In genomic region chr1:186407656-186408055, GRCm38 (mm10) we compare ENCODE assay signal across 30 mouse cellular contexts.
DNase-seq lines count a peak whose midpoint lies in the region; ATAC-seq and TF ChIP-seq lines count a peak whose summit lies in the region.
"Had no signal": no experiment of that assay in that cellular context is flagged by ENCODE, and none has a peak within 500 bp of the region (broad histone marks: within the 10 kb centered on the region; RNA-seq: fewer than 3 reads in every experiment).

No protein-coding gene starts in this region.

- H3K36me3 ChIP-seq in heart, embryonic 12.5 days, result no peaks in the 10 kb centered on the region
- no peaks in the 10 kb centered on the region for H3K36me3 ChIP-seq in heart, postnatal 0 days (replicated peaks; ENCODE audit: control insufficient read depth, insufficient read depth, low read length)
- no peaks in the 10 kb centered on the region for H3K36me3 ChIP-seq in myocyte (ENCODE audit: control insufficient read depth, insufficient read depth)
- H3K36me3 ChIP-seq: embryonic facial prominence, embryonic 12.5 days; hindbrain, embryonic 10.5 days; limb, embryonic 12.5 days; liver, embryonic 15.5 days; neural tube, embryonic 13.5 days; stomach, embryonic 15.5 days had no signal

- ATAC-seq in heart, embryonic 12.5 days (ENCODE audit: insufficient number of reproducible peaks, low FRiP score), result 0 out of 2 replicates have a peak, but pooled peaks have one; percentile 33
- ATAC-seq in heart, postnatal 0 days (ENCODE audit: insufficient read depth, low read depth), result peak; percentile 77
- ATAC-seq: forebrain, embryonic 16.5 days; intestine, embryonic 16.5 days; midbrain, embryonic 16.5 days had no signal

- H3K9me3 ChIP-seq in heart, embryonic 12.5 days (replicated peaks), result no peaks in the 10 kb centered on the region
- H3K9me3 ChIP-seq in heart, postnatal 0 days (replicated peaks; ENCODE audit: control insufficient read depth, low read length), result no peaks in the 10 kb centered on the region
- H3K9me3 ChIP-seq: embryonic facial prominence, embryonic 12.5 days; hindbrain, embryonic 10.5 days; limb, embryonic 12.5 days; liver, embryonic 15.5 days; neural tube, embryonic 13.5 days; stomach, embryonic 15.5 days had no signal

- peak; percentile 23 to 59 for DNase-seq in heart, adult 9 months (ENCODE audit: low spot score in 2 of 2)
- DNase-seq in heart, postnatal 25 days (ENCODE audit: low spot score), result no peak
- DNase-seq in heart, postnatal 0 days (ENCODE audit: low spot score), result peak; percentile 46
- no peak for DNase-seq in frontal cortex, postnatal 25 days (ENCODE audit: low spot score in 2 of 2)
- DNase-seq in adrenal gland, postnatal 4 days (ENCODE audit: low spot score in 2 of 2), result no peak
- DNase-seq in cerebellum, adult 11-12 months, result no peak
- DNase-seq: adrenal gland, postnatal 10 days; B cell, adult 2 months; cerebellum, adult 11 months; cerebellum, adult 9-11 months; embryo, embryonic 11 days; gastrocnemius, postnatal 14 days; kidney, adult 9 months; kidney, postnatal 14 days; lung, embryonic 14.5 days; lung, postnatal 36 days; right cerebral cortex, postnatal 14 days had no signal

- H3K9ac ChIP-seq in heart, embryonic 12.5 days, result no peak overlapping the region
- no peak overlapping the region for H3K9ac ChIP-seq in heart, postnatal 0 days (replicated peaks; ENCODE audit: low read depth, low read length)
- H3K9ac ChIP-seq: embryonic facial prominence, embryonic 12.5 days; limb, embryonic 12.5 days; liver, embryonic 15.5 days; lung, embryonic 14.5 days; neural tube, embryonic 13.5 days; stomach, embryonic 15.5 days had no signal

- H3K4me1 ChIP-seq in heart, embryonic 12.5 days (replicated peaks), result peaks cover 31% of the 10 kb centered on the region
- peaks cover 19% of the 10 kb centered on the region; the same call in 1 of the 2 replicates for H3K4me1 ChIP-seq in heart, postnatal 0 days (ENCODE audit: control insufficient read depth, insufficient read depth)
- H3K4me1 ChIP-seq: liver, embryonic 15.5 days; stomach, embryonic 15.5 days had no signal

- H3K4me3 ChIP-seq in heart, embryonic 12.5 days, result no peak overlapping the region
- no peak overlapping the region for H3K4me3 ChIP-seq in heart, postnatal 0 days (ENCODE audit: low read depth, low read length)
- no peak overlapping the region for H3K4me3 ChIP-seq in myocyte
- H3K4me3 ChIP-seq: embryonic facial prominence, embryonic 12.5 days; hindbrain, embryonic 10.5 days; limb, embryonic 12.5 days; liver, embryonic 15.5 days; neural tube, embryonic 13.5 days; stomach, embryonic 15.5 days had no signal

- H3K4me2 ChIP-seq in heart, embryonic 12.5 days, result no peak overlapping the region
- no peak overlapping the region for H3K4me2 ChIP-seq in heart, postnatal 0 days (ENCODE audit: low read depth, low read length)
- H3K4me2 ChIP-seq in myocyte (ENCODE audit: low read depth), result peak overlapping the region; percentile 61
- H3K4me2 ChIP-seq: embryonic facial prominence, embryonic 12.5 days; limb, embryonic 12.5 days; liver, embryonic 15.5 days; lung, embryonic 14.5 days; midbrain, embryonic 11.5 days; neural tube, embryonic 13.5 days; stomach, embryonic 15.5 days had no signal

- TF ChIP-seq CTCF in heart, postnatal 0 days (IDR thresholded peaks at IDR 0.05; ENCODE audit: low read depth), result no peak

- no peaks in the 10 kb centered on the region; the same call in 1 of the 2 replicates for H3K27me3 ChIP-seq in heart, embryonic 12.5 days (replicated peaks)
- H3K27me3 ChIP-seq in heart, postnatal 0 days (ENCODE audit: control insufficient read depth, insufficient read depth, low read length), result 0 out of 2 replicates have a peak, but pooled peaks cover 5% of the 10 kb centered on the region
- no peaks in the 10 kb centered on the region for H3K27me3 ChIP-seq in myocyte (ENCODE audit: control insufficient read depth, insufficient read depth, insufficient read length)
- H3K27me3 ChIP-seq: CH12.LX; embryonic facial prominence, embryonic 12.5 days; limb, embryonic 12.5 days; liver, embryonic 15.5 days; neural tube, embryonic 13.5 days; stomach, embryonic 15.5 days had no signal

- H3ac ChIP-seq in myocyte (ENCODE audit: control insufficient read depth, insufficient read length), result no peak overlapping the region

- no peak for TF ChIP-seq POLR2A in myocyte (IDR thresholded peaks at IDR 0.05; ENCODE audit: insufficient read length, low read depth)

- intact Hi-C loops in heart, postnatal 25 days (cut with DNase I), result loop anchor here (5.0 kb wide), 1 partner anchor 145 kb away; no protein-coding TSS in a partner anchor

- TF ChIP-seq EP300 in heart, postnatal 0 days (IDR thresholded peaks at IDR 0.05; ENCODE audit: low read depth), result peak; percentile 65; the same call in 1 of the 2 replicates

- 42% methylated on average over 8 of the region's 8 CpGs for WGBS in heart, embryonic 12.5 days
- 51% methylated on average over 8 of the region's 8 CpGs for WGBS in heart, postnatal 0 days

- H3K27ac ChIP-seq in heart, embryonic 12.5 days (ENCODE audit: poor library complexity, severe bottlenecking), result no peak overlapping the region
- H3K27ac ChIP-seq in heart, postnatal 0 days (ENCODE audit: low read depth), result no peak overlapping the region
- H3K27ac ChIP-seq: embryonic facial prominence, embryonic 12.5 days; hindbrain, embryonic 10.5 days; limb, embryonic 12.5 days; liver, embryonic 15.5 days; neural tube, embryonic 13.5 days; stomach, embryonic 15.5 days had no signal

- H3K79me2 ChIP-seq in myocyte (ENCODE audit: control insufficient read depth, insufficient read depth), result no peaks in the 10 kb centered on the region

TF ChIP-seq in myocyte, 11 proteins besides CTCF, POLR2A, EP300 and RAD21:
- peak; percentile 85 for TF ChIP-seq TCF3 (IDR thresholded peaks at IDR 0.05; ENCODE audit: insufficient read length, low read depth)
- no peak for TF ChIP-seq POLR2AphosphoS2 (IDR thresholded peaks at IDR 0.05; ENCODE audit: insufficient read length, low read depth)
- peak; percentile 87 to 99 (median 92) for TF ChIP-seq MYOG (IDR thresholded peaks at IDR 0.05; ENCODE audit: control insufficient read depth in 1 of 3, insufficient read depth in 1 of 3, insufficient read length in 2 of 3, low read depth in 2 of 3)
- TF ChIP-seq SRF (IDR thresholded peaks at IDR 0.05; ENCODE audit: control insufficient read depth, insufficient read length, low read depth), result no peak
- TF ChIP-seq MYOD1 (IDR thresholded peaks at IDR 0.05; ENCODE audit: control insufficient read depth in 1 of 3, insufficient read length in 2 of 3, low read depth in 2 of 3), result peak in 2 of 3 experiments; percentile 95 to 98
- peak; percentile 80 for TF ChIP-seq TCF12 (IDR thresholded peaks at IDR 0.05; ENCODE audit: insufficient read depth, poor library complexity, severe bottlenecking)
- no peak for TF ChIP-seq REST (IDR thresholded peaks at IDR 0.05; ENCODE audit: insufficient read depth, insufficient read length)

Comparison
In these comparisons a context has a peak if more than half of its experiments do, and no peak if none do; other contexts are left out.
1. DNase-seq: peak in heart, adult 9 months (2 of 2) and heart, postnatal 0 days (single experiment); none in heart, postnatal 25 days (single experiment), frontal cortex, postnatal 25 days (0 of 2), adrenal gland, postnatal 4 days (0 of 2) and cerebellum, adult 11-12 months (single experiment).